Comparison of ENCODE assay signal across 8 mouse cellular contexts in genomic region chr6:37895646-37896435, GRCm38 (mm10). TPM values are rescaled to one million over a fixed set of nuclear protein-coding genes. Genes with fewer than 3 reads are reported as not detected.
DNase-seq lines count a peak whose midpoint lies in the region; ATAC-seq and TF ChIP-seq lines count a peak whose summit lies in the region.

No protein-coding gene starts in this region.

- no peak overlapping the region for H3K4me2 ChIP-seq in embryonic facial prominence, embryonic 13.5 days
- no peak overlapping the region for H3K4me2 ChIP-seq in midbrain, embryonic 15.5 days

- 76% methylated on average over 5 of the region's 5 CpGs for WGBS in embryonic facial prominence, embryonic 13.5 days
- WGBS in midbrain, embryonic 15.5 days = 67% methylated on average over 5 of the region's 5 CpGs

- no peak for TF ChIP-seq CTCF in G1E (IDR thresholded peaks at IDR 0.05; ENCODE audit: low read depth, low read length)

- peak; percentile 12 for DNase-seq in gastrocnemius, postnatal 10 days
- no peak for DNase-seq in gastrocnemius, postnatal 25 days
- peak; percentile 22 for DNase-seq in G1E (ENCODE audit: low spot score)
- DNase-seq in heart, postnatal 36 days = peak; percentile 28 to 29
- DNase-seq in layer of hippocampus, adult 9-10 months (ENCODE audit: low spot score) = peak; percentile 25
- DNase-seq in thymus, postnatal 0 days (ENCODE audit: low spot score) = peak; percentile 45

- H3K27me3 ChIP-seq in G1E (ENCODE audit: insufficient read depth, low read length) = no peaks in the 10 kb centered on the region
- no peaks in the 10 kb centered on the region for H3K27me3 ChIP-seq in embryonic facial prominence, embryonic 13.5 days
- no peaks in the 10 kb centered on the region for H3K27me3 ChIP-seq in midbrain, embryonic 15.5 days (replicated peaks)

- no peak for ATAC-seq in G1E (ENCODE audit: extremely low read depth, insufficient number of reproducible peaks, low FRiP score, poor library complexity, severe bottlenecking)
- ATAC-seq in embryonic facial prominence, embryonic 13.5 days (ENCODE audit: insufficient number of reproducible peaks, insufficient read depth, low FRiP score, low TSS enrichment, low read depth) = peak; percentile 62; the same call in 1 of the 2 replicates
- ATAC-seq in midbrain, embryonic 15.5 days (replicated peaks) = peak; percentile 78

- H3K9me3 ChIP-seq in G1E (replicated peaks) = no peaks in the 10 kb centered on the region
- H3K9me3 ChIP-seq in embryonic facial prominence, embryonic 13.5 days = peaks cover 3% of the 10 kb centered on the region; the same call in 1 of the 2 replicates
- no peaks in the 10 kb centered on the region for H3K9me3 ChIP-seq in midbrain, embryonic 15.5 days

- intact Hi-C loops in heart, postnatal 36 days (cut with DNase I) = no loop called here

- peaks cover 3% of the 10 kb centered on the region; the same call in 1 of the 2 replicates for H3K4me1 ChIP-seq in G1E (ENCODE audit: insufficient read depth, low read depth, low read length)
- peaks cover 8% of the 10 kb centered on the region; the same call in 1 of the 2 replicates for H3K4me1 ChIP-seq in embryonic facial prominence, embryonic 13.5 days
- H3K4me1 ChIP-seq in midbrain, embryonic 15.5 days = peaks cover 8% of the 10 kb centered on the region; the same call in 1 of the 2 replicates

- peak overlapping the region; percentile 51; the same call in 1 of the 2 replicates for H3K27ac ChIP-seq in embryonic facial prominence, embryonic 13.5 days
- peak overlapping the region; percentile 47 for H3K27ac ChIP-seq in midbrain, embryonic 15.5 days

- H3K9ac ChIP-seq in embryonic facial prominence, embryonic 13.5 days = no peak overlapping the region
- no peak overlapping the region for H3K9ac ChIP-seq in midbrain, embryonic 15.5 days

- H3K4me3 ChIP-seq in G1E (ENCODE audit: low read depth, low read length) = no peak overlapping the region
- H3K4me3 ChIP-seq in embryonic facial prominence, embryonic 13.5 days = no peak overlapping the region
- H3K4me3 ChIP-seq in midbrain, embryonic 15.5 days = no peak overlapping the region

- peaks cover 7% of the 10 kb centered on the region for H3K36me3 ChIP-seq in G1E (replicated peaks)
- H3K36me3 ChIP-seq in embryonic facial prominence, embryonic 13.5 days = peaks cover 13% of the 10 kb centered on the region; the same call in 1 of the 2 replicates
- H3K36me3 ChIP-seq in midbrain, embryonic 15.5 days (replicated peaks) = no peaks in the 10 kb centered on the region

RNA-seq across cellular contexts. Expression of gene Trim24, which starts 25.2 kb away (rescaled TPM):
- total RNA-seq in gastrocnemius, postnatal 10 days (2021) = 10 to 100 TPM; 26.2 to 30.0 TPM
- total RNA-seq in gastrocnemius, postnatal 25 days (2021) = 10 to 100 TPM; 25.4 to 26.8 TPM
- total RNA-seq in G1E (2014; fragmentation: Nextera tagmentation) (63.1 and 65.7 TPM in 2 replicates), G1E (2017) (24.1 and 25.0 TPM in 2 replicates)
- polyA plus RNA-seq in G1E (2012) = 7.0 and 9.1 TPM in 2 replicates
- polyA plus RNA-seq in embryonic facial prominence, embryonic 13.5 days (2015; fragmentation: Nextera tagmentation; extraction: Ambion mirVana) = 17.3 and 18.8 TPM in 2 replicates
- total RNA-seq in heart, postnatal 36 days (2021) = 10 to 100 TPM; 34.6 to 36.8 TPM
- 19.9 and 21.2 TPM in 2 replicates for polyA plus RNA-seq in midbrain, embryonic 15.5 days (2015; fragmentation: Nextera tagmentation; extraction: Ambion mirVana)
- 12.2 and 15.7 TPM in 2 replicates for polyA plus RNA-seq in thymus, postnatal 0 days (2015; fragmentation: Nextera tagmentation; extraction: Ambion mirVana)
